Mouse (Mus musculus) spleen, adult 2 months (tissue): ENCODE results near the gene Ckb. TPM values are rescaled to one million over a fixed set of nuclear protein-coding genes. Genes with fewer than 3 reads are reported as not detected.
"Not testable (repeated sequence)": the region's sequence is repeated elsewhere in the genome, so short reads cannot be mapped to it uniquely, and the experiment has no call there.

Experiments used
- DNase-seq, 2 experiments: peaks; one replicate each; pipeline versions ENCODE4 v3.0.0 to v3.0.0-alpha.2; 2012 to 2021; ENCODE audit warnings: low spot score in 2 of 2, low read depth in 1 of 2
- H3K27ac ChIP-seq: fragments of 200-500 bp; 2 replicates; pipeline ENCODE4 v1.5.1; 2012; ENCODE audit warnings: low read length, inconsistent platforms; ENCODE audit not compliant: insufficient read depth
- H3K27me3 ChIP-seq: fragments of 200-500 bp; 2 replicates; pipeline ENCODE4 v1.6.1; 2012; ENCODE audit warnings: mild to moderate bottlenecking, moderate library complexity, low read length, inconsistent platforms; ENCODE audit not compliant: control insufficient read depth, insufficient read depth
- H3K36me3 ChIP-seq: fragments of 200-500 bp; 2 replicates; pipeline ENCODE4 v1.6.1; 2012; ENCODE audit warnings: mild to moderate bottlenecking, low read length, inconsistent platforms; ENCODE audit not compliant: control insufficient read depth, insufficient read depth
- H3K4me1 ChIP-seq: fragments of 200-500 bp; 2 replicates; pipeline ENCODE4 v1.6.1; 2011; ENCODE audit warnings: inconsistent platforms; ENCODE audit not compliant: control insufficient read depth, insufficient read depth, insufficient read length
- H3K4me3 ChIP-seq: fragments of 200-500 bp; 2 replicates; pipeline ENCODE4 v1.5.1; 2011; ENCODE audit warnings: mild to moderate bottlenecking, inconsistent platforms; ENCODE audit not compliant: insufficient read depth, insufficient read length; ENCODE audit errors: extremely low read depth
- CTCF ChIP-seq: fragments of 200-500 bp; IDR thresholded peaks from 2 replicates; pipeline ENCODE4 v1.5.1; 2011; ENCODE audit warnings: mild to moderate bottlenecking, inconsistent platforms; ENCODE audit not compliant: insufficient read depth, insufficient read length, insufficient replicate concordance; ENCODE audit errors: extremely low read depth
- POLR2A ChIP-seq: fragments of 200-500 bp; IDR thresholded peaks from 2 replicates; pipeline ENCODE4 v1.6.1; 2011; ENCODE audit warnings: low read depth, low read length, inconsistent platforms
- WGBS: fragments of 180-500 bp; shearing (Covaris S2); methylation state at CpG from one replicate; pipeline ENCODE4 v1.1.7; 2018; 5-methylcytosine and 5-hydroxymethylcytosine counted together
- polyA plus RNA-seq: library from polyadenylated mRNA; depleted of rRNA; stranded (reverse); fragments of >200 nt; gene quantifications from 2 replicates; pipeline ENCODE4 v1.2.3, GENCODE M21; 2012; rRNA removed

Ckb gene
- 139 and 197 TPM in 2 replicates for polyA plus RNA-seq

DNA sequence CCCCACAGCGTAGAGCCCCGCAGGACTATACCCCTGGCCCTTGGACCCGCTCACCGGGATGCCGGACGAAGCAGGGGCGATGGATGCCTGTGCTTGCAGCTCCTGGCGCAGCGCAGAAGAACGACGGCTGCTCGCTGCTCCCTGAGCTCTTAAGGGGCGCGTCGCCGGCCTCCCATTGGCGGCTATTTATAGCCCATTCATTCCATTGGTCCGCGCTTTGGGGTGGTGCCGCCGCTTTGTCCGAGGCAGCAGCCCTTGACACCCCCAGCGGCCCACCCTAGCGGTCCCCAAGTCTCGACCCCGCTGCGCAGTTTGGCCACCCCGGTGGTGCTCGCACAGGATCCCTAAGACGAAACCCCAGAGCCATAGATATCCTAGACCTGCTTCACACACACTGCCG is at the start of gene Ckb:
TSS of gene Ckb (minus strand) at position 163 of the 400 bp plus-strand sequence.
- Histone ChIP-seq H3K27ac (no peak within 1 kb of the TSS), H3K4me1 (peaks cover 11% of the 10 kb centered on the region), H3K27me3 (peaks cover 9% of the 10 kb centered on the region), H3K36me3 (no peaks in the 10 kb centered on the region), H3K4me3 (peak within 1 kb of the TSS; percentile 49)
- WGBS = under 1% methylated on average over 31 of the region's 31 CpGs
- DNase-seq = peak in 1 of 2 experiments; percentile 32
- TF ChIP-seq POLR2A = peak; percentile 9; the same call in 1 of the 2 replicates
- TF ChIP-seq CTCF = no peak

DNA sequence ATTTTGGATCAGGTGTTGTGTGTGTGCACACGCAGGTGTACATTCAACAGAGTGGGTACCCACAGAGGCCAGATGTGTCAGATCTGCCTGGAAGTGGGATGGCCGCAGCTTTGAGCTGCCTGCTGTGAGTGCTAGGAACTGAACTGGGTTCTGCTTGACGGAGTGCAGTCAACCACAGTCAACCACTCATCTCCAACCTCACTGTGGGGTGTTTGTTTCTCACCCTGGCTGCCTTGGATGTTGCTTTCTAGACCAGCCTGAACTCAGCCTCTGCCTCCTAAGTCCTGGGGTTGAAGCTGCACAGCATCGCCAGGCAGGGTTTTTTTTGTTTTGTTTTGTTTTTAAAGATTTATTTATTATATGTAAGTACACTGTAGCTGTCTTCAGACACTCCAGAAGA is 48.1 kb upstream of the Ckb start:
- no peak for TF ChIP-seq CTCF
- TF ChIP-seq POLR2A = no peak
- WGBS = 90% methylated on average over 4 of the region's 4 CpGs
- no peak for DNase-seq

DNA sequence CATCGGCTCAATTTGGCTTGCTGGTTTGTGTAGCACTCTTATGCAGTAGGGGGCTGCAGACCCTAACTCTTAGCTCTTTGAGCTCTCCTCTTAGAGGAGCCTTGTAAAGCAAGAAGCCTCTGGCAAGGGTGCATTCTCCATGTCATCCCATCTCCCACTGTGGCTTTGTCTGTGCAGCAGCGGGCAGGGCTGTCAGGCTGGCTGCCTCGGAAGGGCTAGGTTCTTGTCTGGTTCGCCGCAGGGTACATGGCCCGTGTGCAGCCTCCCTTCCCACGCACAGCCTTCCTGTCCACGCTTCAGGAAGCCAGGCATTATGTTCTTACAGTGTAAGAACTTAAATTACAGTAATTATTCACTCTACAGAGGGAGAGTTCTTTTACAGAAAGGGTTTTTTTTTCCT is 46.5 kb upstream of the Ckb start:
- no peaks in the 10 kb centered on the region for H3K27me3 ChIP-seq
- H3K36me3 ChIP-seq = no peaks in the 10 kb centered on the region
- WGBS = 70% methylated on average over 8 of the region's 8 CpGs
- H3K4me3 ChIP-seq = no peak overlapping the region
- no peak overlapping the region for H3K27ac ChIP-seq
- TF ChIP-seq POLR2A = no peak
- no peak for TF ChIP-seq CTCF
- no peaks in the 10 kb centered on the region; the same call in 1 of the 2 replicates for H3K4me1 ChIP-seq
- no peak for DNase-seq

More for the DNA sequence above, 48.1 kb upstream of the Ckb start:
- Histone ChIP-seq H3K36me3 (peaks cover 4% of the 10 kb centered on the region), H3K27me3 (no peaks in the 10 kb centered on the region), H3K4me1 (no peaks in the 10 kb centered on the region), H3K27ac (no peak overlapping the region), H3K4me3 (no peak overlapping the region)

DNA sequence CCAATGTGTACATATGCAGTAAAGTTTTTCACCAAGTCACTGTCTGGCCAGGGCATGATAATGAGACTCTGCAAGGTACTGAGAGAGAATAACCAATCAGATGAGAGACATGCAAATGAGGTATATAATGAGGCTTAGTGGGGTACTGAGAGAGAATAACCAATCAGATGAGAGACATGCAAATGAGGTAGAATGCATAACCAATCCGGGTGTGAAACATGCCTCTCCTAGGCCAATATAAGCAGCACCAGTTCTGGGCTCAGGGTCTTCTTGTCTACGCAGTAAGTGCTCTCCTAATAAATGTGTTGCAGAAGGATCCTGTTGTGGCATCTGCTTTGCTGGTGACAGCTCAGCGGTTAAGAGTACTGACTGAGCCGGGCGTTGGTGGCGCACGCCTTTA is 44.4 kb upstream of the Ckb start:
- Histone ChIP-seq H3K27ac (no peak overlapping the region), H3K4me3 (no peak overlapping the region), H3K27me3 (no peaks in the 10 kb centered on the region), H3K4me1 (peaks cover 7% of the 10 kb centered on the region; the same call in 1 of the 2 replicates), H3K36me3 (no peaks in the 10 kb centered on the region)
- TF ChIP-seq CTCF (no peak), POLR2A (no peak)
- DNase-seq = no peak
- WGBS = 95% methylated on average over 7 of the region's 7 CpGs

DNA sequence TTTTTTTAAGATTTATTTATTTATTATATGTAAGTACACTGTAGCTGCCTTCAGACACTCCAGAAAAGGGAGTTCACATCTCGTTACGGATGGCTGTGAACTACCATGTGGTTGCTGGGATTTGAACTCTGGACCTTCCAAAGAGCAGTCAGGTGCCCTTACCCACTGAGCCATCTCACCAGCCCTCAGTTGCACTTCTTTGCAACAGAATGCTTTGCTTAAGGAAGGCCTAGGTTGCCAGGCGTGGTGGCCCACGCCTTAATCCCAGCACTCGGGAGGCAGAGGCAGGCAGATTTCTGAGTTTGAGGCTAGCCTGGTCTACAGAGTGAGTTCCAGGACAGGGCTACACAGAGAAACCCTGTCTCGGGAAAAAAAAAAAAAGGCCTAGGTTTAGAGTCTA is 41.7 kb upstream of the Ckb start:
- H3K4me3 ChIP-seq, H3K27ac ChIP-seq, H3K4me1 ChIP-seq, H3K27me3 ChIP-seq, DNase-seq, H3K36me3 ChIP-seq: not testable (repeated sequence)
- WGBS = 76% methylated on average over 6 of the region's 6 CpGs

DNA sequence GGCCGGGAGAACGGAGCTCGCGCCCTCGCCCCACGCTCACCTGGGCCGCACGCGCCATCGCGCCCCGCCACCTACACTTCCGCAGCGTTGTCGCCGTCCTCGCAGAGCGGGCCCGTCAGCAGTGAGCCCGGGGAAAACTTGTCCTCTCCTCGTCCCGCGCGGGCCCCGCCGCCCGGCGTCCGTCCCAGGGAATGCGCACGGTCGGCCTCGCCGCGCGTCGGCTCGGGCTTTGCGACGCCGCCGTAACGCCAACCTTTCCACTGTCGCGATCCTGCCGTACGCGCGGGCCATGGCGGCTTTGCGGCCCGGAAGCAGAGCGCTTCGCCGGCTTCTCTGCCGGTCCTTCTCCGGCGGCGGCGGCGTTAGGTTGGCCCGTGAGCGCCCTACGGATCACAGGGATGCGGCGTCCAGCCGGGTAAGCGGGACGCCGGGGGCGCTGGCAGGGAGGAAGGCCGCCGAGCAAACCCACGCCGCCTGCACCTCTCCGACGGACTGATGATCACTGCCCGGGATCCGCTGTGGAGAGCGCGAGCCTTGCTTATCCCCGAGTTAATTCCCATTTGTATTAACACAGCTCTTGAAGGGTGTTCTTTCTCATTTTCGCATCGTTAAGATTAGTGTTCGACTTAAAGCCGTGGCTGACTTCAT is 41.0 kb upstream of the Ckb start, which contains the start of the genes Bag5 and Apopt1:
TSS of gene Bag5 (minus strand) at position 254 of the 648 bp plus-strand sequence.
TSS of gene Apopt1 (plus strand) at position 258 of the 648 bp plus-strand sequence.
- Histone ChIP-seq H3K27ac (peak within 1 kb of the TSS; percentile 74), H3K4me3 (peak within 1 kb of the TSS; percentile 79), H3K4me1 (peaks cover 8% of the 10 kb centered on the region; the same call in 1 of the 2 replicates), H3K36me3 (peaks cover 11% of the 10 kb centered on the region), H3K27me3 (no peaks in the 10 kb centered on the region)
- TF ChIP-seq CTCF (no peak), POLR2A (peak; percentile 53)
- WGBS = under 1% methylated on average over 86 of the region's 86 CpGs
- DNase-seq = peak; percentile 83 to 88

GRCm38 (mm10) chr12:111712476-111712875 is 40.3 kb upstream of the Ckb start:
- DNase-seq = no peak
- Histone ChIP-seq H3K27ac (peak overlapping the region; percentile 50; the same call in 1 of the 2 replicates), H3K4me1 (peaks cover 8% of the 10 kb centered on the region; the same call in 1 of the 2 replicates), H3K36me3 (peaks cover 12% of the 10 kb centered on the region), H3K27me3 (no peaks in the 10 kb centered on the region), H3K4me3 (peak overlapping the region; percentile 79)
- WGBS = under 1% methylated on average over 33 of the region's 33 CpGs
- TF ChIP-seq POLR2A = no peak
- no peak for TF ChIP-seq CTCF
